Mouse (Mus musculus) lung, adult 18-20 months (tissue): Measurements from ENCODE around the gene Ddx54.
A peak's percentile ranks its signal among the peaks of the same experiment; 100 is the strongest.

Experiments used
- DNase-seq, 2 experiments: peaks; one replicate each; pipeline ENCODE4 v3.0.0; 2022; ENCODE audit warnings: mixed read lengths in 2 of 2

The Ddx54 gene

GRCm38 (mm10) chr5:120612822-120613604, 474 bp downstream of the Ddx54 start:
- DNase-seq, result peak; percentile 100

- DNase-seq, result no peak
Observed at GRCm38 (mm10) chr5:120615903-120616302, 3.4 kb downstream of the Ddx54 start.

GRCm38 (mm10) chr5:120618778-120619177, 6.2 kb downstream of the Ddx54 start:
- no peak for DNase-seq

GRCm38 (mm10) chr5:120619201-120619600, 6.7 kb downstream of the Ddx54 start:
- peak in 1 of 2 experiments; percentile 29 for DNase-seq

GRCm38 (mm10) chr5:120620375-120621077, 8.0 kb downstream of the Ddx54 start:
- DNase-seq, result peak; percentile 60 to 66

- DNase-seq, result no peak
Observed at GRCm38 (mm10) chr5:120621078-120621765, 8.7 kb downstream of the Ddx54 start.

GRCm38 (mm10) chr5:120621846-120622197, 9.3 kb downstream of the Ddx54 start:
- no peak for DNase-seq

- no peak for DNase-seq
Observed at GRCm38 (mm10) chr5:120622198-120622851, 9.8 kb downstream of the Ddx54 start.

- DNase-seq, result no peak
Observed at GRCm38 (mm10) chr5:120624427-120624826, 11.9 kb downstream of the Ddx54 start.

GRCm38 (mm10) chr5:120626399-120626798, 13.9 kb downstream of the Ddx54 start:
- peak in 1 of 2 experiments; percentile 61 for DNase-seq

GRCm38 (mm10) chr5:120627515-120628300, 15.2 kb downstream of the Ddx54 start:
- no peak for DNase-seq

GRCm38 (mm10) chr5:120628624-120629023, 16.1 kb downstream of the Ddx54 start:
- DNase-seq, result no peak

- no peak for DNase-seq
Observed at GRCm38 (mm10) chr5:120631128-120631527, 18.6 kb downstream of the Ddx54 start.

GRCm38 (mm10) chr5:120631892-120632291, 19.4 kb downstream of the Ddx54 start:
- DNase-seq, result no peak

- DNase-seq, result peak in 1 of 2 experiments; percentile 36
Observed at GRCm38 (mm10) chr5:120634131-120634530, 21.6 kb downstream of the Ddx54 start, which contains the start of gene Cfap73. TSS of gene Cfap73 (minus strand) at chr5:120634235.

GRCm38 (mm10) chr5:120634860-120635259, 22.3 kb downstream of the Ddx54 start:
- no peak for DNase-seq

- DNase-seq, result no peak
Observed at GRCm38 (mm10) chr5:120635633-120636032, 23.1 kb downstream of the Ddx54 start.

- no peak for DNase-seq
Observed at GRCm38 (mm10) chr5:120640094-120640493, 27.6 kb downstream of the Ddx54 start.

- no peak for DNase-seq
Observed at GRCm38 (mm10) chr5:120643365-120644085, 31.0 kb downstream of the Ddx54 start.

GRCm38 (mm10) chr5:120644227-120644626, 31.7 kb downstream of the Ddx54 start:
- no peak for DNase-seq

- no peak for DNase-seq
Observed at GRCm38 (mm10) chr5:120645851-120646250, 33.3 kb downstream of the Ddx54 start.
